Mouse (Mus musculus): ENCODE results near the gene Scgb2b3. TPM values are rescaled to one million over a fixed set of nuclear protein-coding genes. Genes with fewer than 3 reads are reported as not detected.

The Scgb2b3 gene
- not detected in 2 replicates for total RNA-seq (2012; rRNA removed)
- not detected in 2 replicates for total RNA-seq (2014; rRNA removed)
- not detected in 2 replicates for polyA plus RNA-seq (2012; ENCODE audit: insufficient read length, low read depth)

GRCm38 (mm10) chr7:31362022-31362560 lies at the start of gene Scgb2b3:
Gene Scgb2b3, minus strand, starts transcription at chr7:31362072.
- Histone ChIP-seq H3K4me1 (ENCODE audit: control insufficient read depth in 1 of 2, insufficient read depth in 2 of 2) (no peaks in the 10 kb centered on the region), H3K4me2 (ENCODE audit: insufficient read depth, low read depth, poor library complexity, severe bottlenecking) (no peak within 1 kb of the TSS), H3K9ac (ENCODE audit: insufficient read depth, low read depth) (no peak within 1 kb of the TSS), H3K27me3 (replicated peaks) (peaks cover 11% of the 10 kb centered on the region), H3K27ac (ENCODE audit: insufficient read depth, low read depth) (no peak within 1 kb of the TSS), H3K4me3 (replicated peaks in 1 of 3; ENCODE audit: low read depth in 2 of 3, low read length in 2 of 3, poor library complexity in 1 of 3) (no peak within 1 kb of the TSS), H3K79me2 (replicated peaks; ENCODE audit: control insufficient read depth, extremely low read depth, insufficient read depth, poor library complexity, severe bottlenecking) (no peaks in the 10 kb centered on the region), H3K36me3 (replicated peaks in 1 of 2; ENCODE audit: control insufficient read depth in 1 of 2, insufficient read depth in 1 of 2, low read length in 1 of 2) (no peaks in the 10 kb centered on the region), H3K9me3 (replicated peaks; ENCODE audit: low read length) (no peaks in the 10 kb centered on the region)
- in situ Hi-C loops (cut with MboI; ENCODE audit: low pct_ligation_motif_present, low pct_unique_long_range_greater_than_20kb, low sequenced_read_pairs) = no loop called here
- TF ChIP-seq MYC (IDR thresholded peaks at IDR 0.05; ENCODE audit: low read depth, low read length) (no peak), NRF1 (IDR thresholded peaks at IDR 0.05; ENCODE audit: low read depth, low read length) (no peak), CTCF (conservative IDR thresholded peaks at IDR 0.05 in 1 of 2, IDR thresholded peaks at IDR 0.05 in 1 of 2; ENCODE audit: low read depth in 2 of 2, low read length in 2 of 2) (no peak), ELF1 (IDR thresholded peaks at IDR 0.05; ENCODE audit: low read depth, low read length) (no peak), E2F4 (IDR thresholded peaks at IDR 0.05; ENCODE audit: insufficient replicate concordance, low read depth, low read length) (no peak), TCF12 (IDR thresholded peaks at IDR 0.05; ENCODE audit: low read depth, low read length) (no peak), NELFE (IDR thresholded peaks at IDR 0.05; ENCODE audit: low read depth, low read length) (no peak), CHD1 (IDR thresholded peaks at IDR 0.05; ENCODE audit: low read depth, low read length) (no peak), ZNF384 (IDR thresholded peaks at IDR 0.05; ENCODE audit: low read depth, low read length) (no peak), USF2 (conservative IDR thresholded peaks at IDR 0.05; ENCODE audit: low read depth, low read length) (no peak), RAD21 (IDR thresholded peaks at IDR 0.05; ENCODE audit: low read depth, low read length) (no peak), MEF2A (IDR thresholded peaks at IDR 0.05; ENCODE audit: borderline replicate concordance, low read depth, low read length) (no peak), RCOR1 (conservative IDR thresholded peaks at IDR 0.05; ENCODE audit: low read depth, low read length) (no peak)
- DNase-seq (ENCODE audit: extremely low read depth) = no peak
- dilution Hi-C loops (cut with MboI; ENCODE audit: extremely low pct_ligation_motif_present, extremely low pct_unique_long_range_greater_than_20kb, low sequenced_read_pairs) = no loop called here

GRCm38 (mm10) chr7:31375292-31375691 lies 13.4 kb upstream of the Scgb2b3 start, which contains the start of gene Scgb1b3:
Gene Scgb1b3, plus strand, starts transcription at chr7:31375592.
- in situ Hi-C loops (cut with MboI; ENCODE audit: low pct_ligation_motif_present, low pct_unique_long_range_greater_than_20kb, low sequenced_read_pairs) = no loop called here
- no peak for DNase-seq (ENCODE audit: extremely low read depth)
- no peaks in the 10 kb centered on the region for H3K27me3 ChIP-seq (replicated peaks)
- no peak for TF ChIP-seq MAX (IDR thresholded peaks at IDR 0.05; ENCODE audit: low read length)
- TF ChIP-seq MEF2A (IDR thresholded peaks at IDR 0.05; ENCODE audit: borderline replicate concordance, low read depth, low read length) = no peak
- no peak for TF ChIP-seq ZMIZ1 (IDR thresholded peaks at IDR 0.05; ENCODE audit: low read depth, low read length)
- no peak for TF ChIP-seq BHLHE40 (IDR thresholded peaks at IDR 0.05; ENCODE audit: low read depth, low read length)
- TF ChIP-seq HCFC1 (IDR thresholded peaks at IDR 0.05; ENCODE audit: low read depth, low read length) = no peak
- no peak for TF ChIP-seq JUN (IDR thresholded peaks at IDR 0.05; ENCODE audit: insufficient read depth, low read depth, low read length)
- TF ChIP-seq KAT2A (IDR thresholded peaks at IDR 0.05; ENCODE audit: insufficient replicate concordance, low read length) = no peak
- H3K9me3 ChIP-seq (replicated peaks; ENCODE audit: low read length) = peaks cover 3% of the 10 kb centered on the region
- H3K4me1 ChIP-seq (ENCODE audit: control insufficient read depth in 1 of 2, insufficient read depth in 2 of 2) = no peaks in the 10 kb centered on the region
- H3K27ac ChIP-seq (ENCODE audit: insufficient read depth, low read depth) = no peak within 1 kb of the TSS
- no peaks in the 10 kb centered on the region for H3K36me3 ChIP-seq (replicated peaks in 1 of 2; ENCODE audit: control insufficient read depth in 1 of 2, insufficient read depth in 1 of 2, low read length in 1 of 2)
- H3K4me3 ChIP-seq (replicated peaks in 1 of 3; ENCODE audit: low read depth in 2 of 3, low read length in 2 of 3, poor library complexity in 1 of 3) = no peak within 1 kb of the TSS
- H3K9ac ChIP-seq (ENCODE audit: insufficient read depth, low read depth) = no peak within 1 kb of the TSS
- dilution Hi-C loops (cut with MboI; ENCODE audit: extremely low pct_ligation_motif_present, extremely low pct_unique_long_range_greater_than_20kb, low sequenced_read_pairs) = no loop called here
- no peaks in the 10 kb centered on the region for H3K79me2 ChIP-seq (replicated peaks; ENCODE audit: control insufficient read depth, extremely low read depth, insufficient read depth, poor library complexity, severe bottlenecking)
- H3K4me2 ChIP-seq (ENCODE audit: insufficient read depth, low read depth, poor library complexity, severe bottlenecking) = no peak within 1 kb of the TSS

Other genes with a start within 250 kb of the Scgb2b3 start
- 1.7 and 3.0 TPM in 2 replicates for gene Hpn, start 246.8 kb downstream of the Scgb2b3 start, total RNA-seq (2012; rRNA removed)
- gene Hpn, start 246.8 kb downstream of the Scgb2b3 start, total RNA-seq (2014; rRNA removed) = 8.7 and 11.2 TPM in 2 replicates
- 16.7 and 18.7 TPM in 2 replicates for gene Hpn, start 246.8 kb downstream of the Scgb2b3 start, polyA plus RNA-seq (2012; ENCODE audit: insufficient read length, low read depth)
- 0.17 and 0.30 TPM in 2 replicates for gene Scn1b, start 235.1 kb downstream of the Scgb2b3 start, total RNA-seq (2012; rRNA removed)
- gene Scn1b, start 235.1 kb downstream of the Scgb2b3 start, total RNA-seq (2014; rRNA removed) = not detected in 2 replicates
- not detected in 2 replicates for gene Scn1b, start 235.1 kb downstream of the Scgb2b3 start, polyA plus RNA-seq (2012; ENCODE audit: insufficient read length, low read depth)
- 66.6 and 86.0 TPM in 2 replicates for gene Gramd1a, start 206.2 kb downstream of the Scgb2b3 start, total RNA-seq (2012; rRNA removed)
- 45.7 and 49.5 TPM in 2 replicates for gene Gramd1a, start 206.2 kb downstream of the Scgb2b3 start, total RNA-seq (2014; rRNA removed)
- gene Gramd1a, start 206.2 kb downstream of the Scgb2b3 start, polyA plus RNA-seq (2012; ENCODE audit: insufficient read length, low read depth) = 70.0 and 90.7 TPM in 2 replicates
- not detected in 2 replicates for gene Scgb2b2, start 71.6 kb downstream of the Scgb2b3 start, total RNA-seq (2012; rRNA removed)
- not detected in 2 replicates for gene Scgb2b2, start 71.6 kb downstream of the Scgb2b3 start, total RNA-seq (2014; rRNA removed)
- gene Scgb2b2, start 71.6 kb downstream of the Scgb2b3 start, polyA plus RNA-seq (2012; ENCODE audit: insufficient read length, low read depth) = not detected in 2 replicates
- not detected in 2 replicates for gene Scgb1b2, start 70.3 kb downstream of the Scgb2b3 start, total RNA-seq (2012; rRNA removed)
- not detected in 2 replicates for gene Scgb1b2, start 70.3 kb downstream of the Scgb2b3 start, total RNA-seq (2014; rRNA removed)
- gene Scgb1b2, start 70.3 kb downstream of the Scgb2b3 start, polyA plus RNA-seq (2012; ENCODE audit: insufficient read length, low read depth) = not detected in 2 replicates
- gene Scgb1b3, start 13.5 kb upstream of the Scgb2b3 start, total RNA-seq (2012; rRNA removed) = not detected in 2 replicates
- not detected in 2 replicates for gene Scgb1b3, start 13.5 kb upstream of the Scgb2b3 start, total RNA-seq (2014; rRNA removed)
- gene Scgb1b3, start 13.5 kb upstream of the Scgb2b3 start, polyA plus RNA-seq (2012; ENCODE audit: insufficient read length, low read depth) = not detected in 2 replicates

Measured in CH12.LX (cell line).